Mouse (Mus musculus): ENCODE results near the gene Irf7. TPM values are rescaled to one million over a fixed set of nuclear protein-coding genes. Genes with fewer than 3 reads are reported as not detected.

Irf7 gene
- 1 to 10 TPM; 1.3 to 1.4 TPM for total RNA-seq (2021)

DNA sequence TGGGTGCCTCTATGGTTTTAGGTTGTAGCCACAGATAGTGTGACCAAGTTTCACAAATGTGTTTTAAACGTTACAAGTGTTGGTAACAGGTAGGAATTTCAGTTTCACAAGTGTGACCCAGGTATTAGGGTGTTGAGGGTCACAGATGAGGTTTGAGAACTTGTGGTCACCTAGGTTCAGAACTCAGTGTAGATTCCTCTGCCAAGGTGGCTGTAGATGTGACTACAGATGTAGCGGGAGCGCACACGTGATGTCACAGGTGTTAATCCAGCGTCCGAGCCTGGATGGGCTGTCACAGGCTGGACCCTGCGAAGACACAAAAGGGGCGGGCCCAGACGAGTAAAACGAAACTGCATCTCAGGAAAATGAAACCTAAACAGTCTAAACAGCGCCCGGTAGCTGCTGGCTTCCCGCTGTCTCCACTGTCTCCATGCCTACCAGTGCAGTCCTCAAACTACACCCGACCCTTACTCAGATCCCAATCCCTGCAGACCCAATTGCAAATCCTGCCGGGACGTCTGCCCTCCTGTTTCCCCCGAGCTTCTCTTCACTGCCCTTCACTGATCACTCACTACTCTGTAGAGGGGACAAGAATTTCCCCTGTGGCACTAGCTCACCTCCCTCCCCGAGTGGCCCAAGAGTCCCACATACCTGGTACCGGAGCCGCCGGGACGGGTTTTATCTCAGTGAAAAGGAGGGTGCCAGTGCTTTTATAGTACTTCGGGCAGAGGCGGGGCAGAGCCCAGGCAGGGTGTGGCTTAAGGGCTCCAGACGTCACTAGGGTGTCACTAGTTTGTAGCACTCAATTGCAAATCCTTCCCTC is at the start of gene Irf7:
TSS of gene Irf7 (minus strand) at position 743 of the 823 bp plus-strand sequence.
- DNase-seq: peak; percentile 65

DNA sequence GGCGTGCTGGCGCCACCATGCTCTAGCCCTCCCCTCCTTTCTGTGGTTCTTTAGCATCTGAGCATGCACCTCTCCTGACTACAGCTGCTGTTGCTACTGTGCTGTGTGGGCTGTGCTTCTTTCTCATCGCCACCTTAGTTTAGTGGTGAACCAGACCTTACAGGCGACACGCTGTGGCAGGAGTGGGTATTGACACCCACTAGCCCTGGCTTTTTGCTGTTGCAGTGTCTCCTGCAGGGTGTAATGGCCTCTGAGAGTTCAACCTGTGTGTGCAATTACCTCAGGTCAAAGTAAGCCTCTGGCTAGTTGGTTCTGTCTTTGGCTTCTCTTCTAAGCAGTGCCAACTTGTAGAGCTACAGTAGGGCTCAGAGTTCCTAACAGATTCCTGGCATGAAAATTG is 49.7 kb upstream of the Irf7 start:
- DNase-seq: peak; percentile 46

DNA sequence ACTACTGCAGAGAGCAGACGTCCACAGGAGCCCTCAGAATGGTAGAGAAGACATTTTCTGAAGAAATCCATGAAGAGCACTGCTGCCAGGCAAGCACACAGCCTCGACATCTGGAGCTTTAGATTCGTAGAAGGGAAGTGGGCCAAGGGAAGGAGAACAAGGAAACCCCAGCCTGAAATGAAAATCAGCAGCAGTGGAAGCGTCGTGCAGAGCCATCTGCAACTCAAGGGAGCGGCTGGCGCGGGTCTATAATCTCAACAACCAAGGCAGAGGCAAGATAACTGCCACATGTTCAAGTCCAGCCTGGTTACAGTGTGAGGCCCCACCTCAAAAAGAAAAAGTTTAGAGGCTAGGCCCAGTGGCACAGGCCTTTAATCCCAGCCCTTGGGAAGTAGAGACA is 48.8 kb upstream of the Irf7 start:
- DNase-seq: no peak

DNA sequence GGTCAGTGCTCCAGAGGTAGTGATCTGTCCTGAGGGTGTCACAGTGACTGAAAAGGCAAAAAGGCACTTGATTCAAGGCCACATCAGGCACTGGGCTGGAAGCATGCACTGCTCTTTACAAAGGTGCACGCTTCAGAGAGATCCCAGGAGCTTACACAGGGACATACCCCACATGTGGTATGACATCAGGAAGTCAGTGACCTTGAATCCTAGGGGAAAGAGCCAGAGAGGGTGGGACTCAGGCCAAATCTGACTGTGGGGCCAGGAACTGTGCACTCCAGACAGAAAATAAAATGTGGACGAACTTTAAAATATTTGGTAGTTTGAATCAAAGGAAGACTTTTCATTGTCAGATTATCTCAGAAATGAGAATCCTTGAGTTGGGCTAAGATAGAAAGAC is 48.1 kb upstream of the Irf7 start:
- no peak for DNase-seq

DNA sequence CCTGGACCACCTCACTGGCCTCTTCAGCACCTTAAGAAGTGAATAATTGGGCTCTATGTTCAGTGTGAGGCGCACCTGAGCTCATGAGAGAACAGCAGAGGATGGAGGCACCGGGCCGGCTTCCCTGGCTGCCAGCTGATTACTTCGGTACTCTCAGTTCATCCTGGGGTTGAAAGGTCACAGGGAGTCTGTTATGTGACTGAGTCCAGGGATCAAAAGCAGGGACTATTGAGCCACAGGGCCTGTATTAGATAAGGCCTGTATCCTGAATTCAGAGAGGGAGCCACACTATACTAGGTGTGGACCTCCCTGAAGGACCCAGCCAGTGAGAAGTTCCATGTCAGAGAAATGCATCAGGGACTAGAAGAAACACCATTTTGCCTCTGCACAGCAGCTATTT is 38.3 kb upstream of the Irf7 start:
- DNase-seq: no peak

DNA sequence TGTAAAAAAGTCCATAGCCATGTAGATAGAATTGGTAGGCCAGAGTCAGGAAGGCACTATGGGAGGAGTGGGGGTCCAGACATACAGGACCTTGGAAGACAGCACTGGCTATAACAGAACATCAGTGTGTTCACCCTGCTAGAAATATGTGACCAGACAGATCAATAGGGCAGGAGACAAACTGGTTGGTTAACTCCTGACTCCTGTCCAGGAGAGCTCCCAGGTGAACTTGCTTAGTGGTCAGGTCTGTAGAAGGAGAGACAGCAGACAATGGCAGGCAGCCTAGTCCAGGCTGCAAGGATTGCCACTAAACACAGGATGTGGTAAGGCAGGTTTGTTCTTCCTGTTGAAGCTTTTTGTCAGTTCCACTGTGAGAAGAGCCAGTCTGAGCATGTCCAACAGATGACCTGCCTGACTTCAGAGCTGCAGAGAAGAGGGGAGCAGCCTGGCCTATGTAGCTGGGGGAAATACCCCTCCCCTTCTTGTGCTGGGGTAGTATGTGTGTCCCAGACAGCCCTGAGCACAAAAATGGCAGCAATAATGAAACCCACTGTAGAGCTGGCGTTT is 36.5 kb upstream of the Irf7 start:
- no peak for DNase-seq

DNA sequence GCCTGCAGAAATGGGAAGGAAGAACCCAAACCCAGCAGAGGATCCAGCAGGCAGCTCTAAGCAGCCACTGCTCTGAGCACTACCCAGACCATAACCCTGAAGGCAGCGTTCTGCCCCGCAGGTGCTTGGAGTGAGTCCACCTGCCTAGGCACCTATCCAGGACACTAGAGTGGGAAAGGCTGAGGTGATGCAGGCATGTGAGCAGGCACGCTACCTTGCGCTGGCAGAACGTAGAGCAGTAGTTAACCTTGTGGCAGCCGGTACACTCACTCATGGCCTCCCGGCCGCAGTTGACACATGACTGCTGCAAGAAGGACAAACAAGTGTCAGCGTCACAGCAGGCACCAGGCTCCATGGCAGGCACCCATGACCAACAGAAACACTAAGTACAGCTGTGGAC is 35.1 kb upstream of the Irf7 start:
- no peak for DNase-seq

DNA sequence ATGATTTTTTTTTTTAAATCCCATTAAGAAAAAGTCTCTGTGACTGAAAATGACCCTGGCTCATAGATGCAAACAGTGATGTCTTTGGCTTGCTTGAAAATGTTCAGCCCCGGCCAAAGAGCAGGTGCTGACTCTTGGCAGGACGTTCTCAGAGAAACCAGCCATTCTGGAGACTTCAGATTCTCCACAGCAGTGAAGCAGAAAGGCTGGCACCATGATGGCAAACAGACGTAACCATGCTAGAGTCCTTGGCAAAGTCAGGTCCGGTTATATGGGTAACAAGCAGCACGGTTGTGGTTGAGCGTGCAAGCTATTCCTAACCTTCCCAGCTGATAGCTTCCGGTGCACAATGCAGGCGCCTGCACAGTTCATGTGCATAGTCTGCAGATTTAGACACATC is 32.9 kb upstream of the Irf7 start:
- DNase-seq: no peak

DNA sequence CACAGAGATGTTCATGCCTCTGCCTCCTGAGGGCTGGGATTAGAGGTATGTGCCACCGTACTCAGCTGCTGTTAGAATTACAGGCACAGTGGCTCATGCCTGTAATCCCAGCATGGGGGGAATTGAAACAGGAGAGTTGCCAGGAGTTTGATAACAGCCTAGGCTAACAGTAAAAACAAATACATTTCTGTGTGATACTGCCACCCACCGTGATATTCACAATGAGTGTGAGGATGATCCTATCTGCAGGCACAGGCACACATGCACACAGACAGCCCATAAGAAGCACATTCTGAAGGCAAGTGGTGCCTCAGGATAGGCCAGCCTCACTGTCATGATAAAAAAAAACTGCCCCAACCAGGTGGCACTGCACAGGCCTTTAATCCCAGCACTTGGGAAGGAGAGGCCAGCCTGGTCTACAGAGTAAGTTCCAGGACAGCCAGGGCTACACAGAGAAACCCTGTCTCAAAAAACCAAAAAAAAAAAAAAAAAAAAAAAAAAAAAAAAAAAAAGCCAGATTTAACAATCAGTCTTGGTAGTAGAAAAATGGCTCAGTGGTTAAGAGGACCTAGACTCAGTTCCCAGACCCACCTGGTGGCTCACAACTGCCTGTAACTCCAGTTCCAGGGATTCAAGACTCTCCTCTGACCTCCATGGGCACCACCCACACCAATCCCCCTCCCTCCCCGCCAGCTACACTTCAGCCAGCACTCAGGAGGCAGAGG is 31.8 kb upstream of the Irf7 start:
- no peak for DNase-seq

DNA sequence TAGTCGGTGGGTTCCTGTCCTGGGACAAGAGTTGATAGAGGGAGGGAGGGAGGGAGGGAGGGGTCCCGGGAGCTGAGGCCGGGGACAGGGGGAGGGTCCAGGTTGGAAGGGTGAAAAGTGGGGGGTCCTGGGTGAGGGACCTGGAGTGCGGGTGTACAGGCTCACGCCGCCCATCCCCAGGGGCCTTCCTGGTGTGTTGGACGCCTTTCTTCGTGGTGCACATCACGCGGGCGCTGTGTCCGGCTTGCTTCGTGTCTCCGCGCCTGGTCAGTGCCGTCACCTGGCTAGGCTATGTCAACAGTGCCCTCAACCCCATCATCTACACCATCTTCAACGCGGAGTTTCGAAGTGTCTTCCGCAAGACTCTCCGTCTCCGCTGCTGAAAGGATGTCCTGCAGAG is 28.2 kb upstream of the Irf7 start:
- no peak for DNase-seq

DNA sequence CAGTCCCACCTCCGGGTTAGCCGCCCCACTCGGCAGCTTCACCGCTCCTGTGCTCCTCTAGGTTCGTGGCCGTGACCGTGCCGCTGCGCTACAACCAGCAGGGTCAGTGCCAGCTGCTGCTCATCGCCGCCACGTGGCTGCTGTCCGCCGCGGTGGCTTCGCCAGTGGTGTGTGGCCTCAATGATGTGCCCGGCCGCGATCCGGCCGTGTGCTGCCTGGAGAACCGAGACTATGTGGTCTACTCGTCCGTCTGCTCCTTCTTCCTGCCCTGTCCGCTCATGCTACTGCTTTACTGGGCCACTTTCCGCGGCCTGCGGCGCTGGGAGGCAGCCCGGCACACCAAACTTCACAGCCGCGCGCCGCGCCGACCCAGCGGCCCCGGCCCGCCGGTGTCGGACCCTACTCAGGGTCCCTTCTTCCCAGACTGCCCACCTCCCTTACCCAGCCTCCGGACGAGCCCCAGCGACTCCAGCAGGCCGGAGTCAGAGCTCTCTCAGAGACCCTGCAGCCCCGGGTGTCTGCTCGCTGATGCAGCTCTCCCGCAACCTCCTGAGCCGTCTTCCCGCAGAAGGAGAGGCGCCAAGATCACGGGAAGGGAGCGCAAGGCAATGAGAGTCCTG is 27.7 kb upstream of the Irf7 start:
- peak; percentile 42 for DNase-seq

DNA sequence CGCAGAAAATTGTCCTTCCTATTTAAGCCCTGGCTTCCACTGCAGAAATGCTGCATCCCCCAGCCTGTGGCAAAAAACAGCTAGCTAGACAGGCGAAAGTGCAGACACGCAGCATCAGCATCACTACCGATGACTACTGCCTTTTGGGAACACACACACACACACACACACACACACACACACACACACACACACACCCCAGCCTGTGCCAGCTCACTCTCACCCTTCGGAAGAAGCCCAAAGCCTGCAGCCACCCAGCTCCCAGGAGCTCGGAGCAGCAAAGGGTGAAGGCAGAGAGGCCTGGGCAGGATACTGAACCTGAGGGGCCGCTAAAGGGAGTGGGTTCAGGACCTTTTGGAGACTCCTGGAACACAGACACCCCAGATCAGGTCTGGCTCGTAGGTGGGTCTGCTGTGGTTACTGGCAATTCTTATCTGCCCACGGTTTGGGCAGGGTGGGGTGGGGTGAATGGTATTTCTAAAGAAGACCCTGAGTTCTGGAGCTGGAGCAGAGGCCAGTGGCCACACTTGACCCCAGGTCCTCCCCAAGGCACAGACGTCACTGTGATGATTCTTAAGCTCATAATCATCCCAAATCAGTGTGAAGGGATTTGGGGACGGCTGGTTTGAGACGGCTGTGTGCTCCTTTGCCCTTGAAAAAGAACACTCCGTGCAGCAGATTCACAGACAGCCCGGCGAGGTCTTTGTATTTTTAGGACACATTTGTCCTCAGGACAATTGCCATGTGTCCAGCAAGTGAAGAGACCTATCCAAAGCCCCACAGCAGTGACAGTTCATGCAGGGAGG is 26.5 kb upstream of the Irf7 start:
- DNase-seq: no peak

DNA sequence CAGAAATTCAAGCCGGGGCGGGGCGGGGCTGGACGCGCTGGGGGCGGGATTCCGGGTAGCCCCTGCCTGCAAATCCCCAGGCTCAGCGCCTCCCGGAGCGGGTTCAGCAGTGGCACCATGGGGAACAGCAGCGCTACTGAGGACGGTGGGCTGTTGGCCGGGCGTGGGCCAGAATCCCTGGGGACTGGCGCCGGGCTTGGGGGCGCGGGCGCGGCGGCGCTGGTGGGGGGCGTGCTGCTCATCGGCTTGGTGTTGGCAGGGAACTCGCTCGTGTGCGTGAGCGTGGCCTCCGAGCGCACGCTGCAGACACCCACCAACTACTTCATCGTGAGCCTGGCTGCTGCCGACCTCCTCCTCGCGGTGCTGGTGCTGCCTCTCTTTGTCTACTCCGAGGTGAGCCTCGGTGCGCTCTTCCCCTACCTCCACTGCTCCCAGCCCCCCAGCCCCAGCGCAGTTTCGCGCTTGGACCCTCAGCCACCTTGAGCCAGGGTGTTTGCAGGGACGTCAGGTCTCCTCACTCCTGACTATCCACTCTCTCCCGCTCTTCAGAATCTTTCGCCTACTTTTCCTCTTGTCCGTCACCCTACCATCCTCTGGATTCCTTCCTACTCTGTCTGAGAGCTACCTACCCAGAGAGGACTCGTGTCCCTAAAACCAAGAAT is 25.8 kb upstream of the Irf7 start, which contains the start of gene Drd4:
TSS of gene Drd4 (plus strand) at position 86 of the 662 bp plus-strand sequence.
- peak; percentile 24 for DNase-seq

DNA sequence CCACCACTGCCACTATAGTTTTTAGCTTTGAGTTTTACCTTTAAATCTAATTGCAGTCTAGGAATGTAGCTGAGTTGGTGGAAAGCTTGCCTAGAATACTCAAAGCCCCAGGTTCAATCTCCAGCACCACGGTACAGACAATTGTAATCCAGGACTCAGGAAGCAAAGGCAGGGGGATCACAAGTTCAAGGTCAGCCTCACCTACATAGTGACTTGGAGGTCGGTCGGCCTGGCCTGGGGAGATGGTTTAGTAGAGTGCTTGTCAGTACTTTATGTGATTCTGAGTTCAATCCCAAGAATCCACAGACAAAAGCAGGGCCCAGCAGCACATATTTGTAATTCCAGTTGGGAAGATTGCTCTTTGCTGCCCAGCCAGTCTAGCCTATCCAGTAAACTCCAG is 21.8 kb upstream of the Irf7 start:
- no peak for DNase-seq

DNA sequence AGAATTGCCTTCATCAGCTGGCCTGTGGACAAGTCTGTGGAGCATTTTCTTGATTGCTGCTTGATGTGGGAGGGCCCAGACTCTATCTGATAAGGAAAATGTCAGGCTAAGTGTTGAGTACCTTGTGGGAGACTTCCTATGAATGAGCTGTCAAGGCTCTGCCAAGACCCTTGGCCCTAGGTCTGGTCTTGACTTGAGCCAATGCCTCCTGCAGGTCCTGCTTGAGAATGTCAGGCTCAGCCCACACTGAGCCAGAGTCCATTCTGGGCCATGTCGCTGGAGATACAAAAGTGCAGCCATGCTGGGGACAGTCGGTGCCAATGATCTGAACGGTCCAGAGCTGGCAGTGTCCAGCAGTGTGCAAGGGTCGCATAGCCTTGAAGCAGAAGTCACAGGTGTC is 16.5 kb upstream of the Irf7 start:
- DNase-seq: no peak

DNA sequence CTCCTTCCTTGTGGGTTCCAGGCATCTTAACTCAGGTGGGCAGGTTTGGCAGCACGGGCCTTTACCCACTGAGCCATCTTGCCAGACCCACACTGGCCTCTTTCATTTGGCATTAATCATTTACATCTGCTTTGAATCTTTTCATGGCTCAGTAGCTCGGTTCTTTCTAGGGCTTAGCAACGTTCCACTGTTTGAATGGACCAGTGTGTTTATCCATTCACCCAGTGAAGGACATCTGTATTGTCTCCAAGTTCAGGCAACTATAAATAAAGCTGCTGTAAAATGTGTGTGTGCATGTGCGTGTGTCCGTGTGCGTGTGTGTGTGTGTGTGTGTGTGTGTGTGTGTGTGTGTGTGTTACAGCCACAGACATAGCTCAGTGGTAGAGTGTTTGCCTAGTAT is 15.2 kb upstream of the Irf7 start:
- DNase-seq: no peak

DNA sequence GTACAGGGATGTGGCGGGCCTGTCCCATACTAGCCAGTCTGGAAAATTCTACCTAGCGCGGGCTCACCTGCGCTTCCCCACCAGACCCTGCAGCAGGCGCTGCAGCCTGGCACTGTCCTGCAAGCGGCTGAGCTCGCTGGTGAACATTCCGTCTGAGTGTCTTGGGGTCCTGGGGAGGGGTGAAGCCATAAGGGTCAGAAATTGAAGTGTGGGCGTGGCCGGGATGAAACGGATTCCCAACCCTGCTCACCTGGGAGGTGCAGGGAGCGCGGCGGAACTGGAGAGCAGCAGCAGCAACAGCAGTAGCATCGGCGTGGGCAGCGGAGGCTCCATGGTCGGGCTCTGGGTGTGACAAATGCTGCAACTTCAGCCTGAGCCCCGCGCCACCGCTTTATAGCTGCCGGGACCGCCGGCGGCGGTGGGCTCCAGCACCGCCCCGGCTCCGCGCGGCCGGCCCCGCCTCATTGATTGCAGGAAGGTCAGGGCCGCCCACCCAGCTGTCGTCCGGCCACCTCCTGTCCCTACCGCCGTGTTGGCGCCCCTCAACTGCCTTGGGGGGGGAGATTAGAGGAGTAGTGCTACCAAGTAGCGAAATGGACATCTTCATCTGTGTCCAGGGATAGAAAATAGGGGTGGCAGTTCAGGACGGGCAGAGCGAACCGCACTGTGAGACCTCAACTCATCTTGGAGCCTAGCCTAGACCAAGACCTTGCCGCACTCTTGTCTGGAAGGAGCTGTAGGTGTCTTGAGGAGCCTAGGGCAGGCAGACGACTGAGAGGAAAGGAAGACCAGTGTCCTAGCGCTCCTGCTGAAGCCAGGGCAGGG is 12.7 kb upstream of the Irf7 start, which contains the start of gene Sct:
TSS of gene Sct (minus strand) at position 368 of the 825 bp plus-strand sequence.
- DNase-seq: peak; percentile 37

DNA sequence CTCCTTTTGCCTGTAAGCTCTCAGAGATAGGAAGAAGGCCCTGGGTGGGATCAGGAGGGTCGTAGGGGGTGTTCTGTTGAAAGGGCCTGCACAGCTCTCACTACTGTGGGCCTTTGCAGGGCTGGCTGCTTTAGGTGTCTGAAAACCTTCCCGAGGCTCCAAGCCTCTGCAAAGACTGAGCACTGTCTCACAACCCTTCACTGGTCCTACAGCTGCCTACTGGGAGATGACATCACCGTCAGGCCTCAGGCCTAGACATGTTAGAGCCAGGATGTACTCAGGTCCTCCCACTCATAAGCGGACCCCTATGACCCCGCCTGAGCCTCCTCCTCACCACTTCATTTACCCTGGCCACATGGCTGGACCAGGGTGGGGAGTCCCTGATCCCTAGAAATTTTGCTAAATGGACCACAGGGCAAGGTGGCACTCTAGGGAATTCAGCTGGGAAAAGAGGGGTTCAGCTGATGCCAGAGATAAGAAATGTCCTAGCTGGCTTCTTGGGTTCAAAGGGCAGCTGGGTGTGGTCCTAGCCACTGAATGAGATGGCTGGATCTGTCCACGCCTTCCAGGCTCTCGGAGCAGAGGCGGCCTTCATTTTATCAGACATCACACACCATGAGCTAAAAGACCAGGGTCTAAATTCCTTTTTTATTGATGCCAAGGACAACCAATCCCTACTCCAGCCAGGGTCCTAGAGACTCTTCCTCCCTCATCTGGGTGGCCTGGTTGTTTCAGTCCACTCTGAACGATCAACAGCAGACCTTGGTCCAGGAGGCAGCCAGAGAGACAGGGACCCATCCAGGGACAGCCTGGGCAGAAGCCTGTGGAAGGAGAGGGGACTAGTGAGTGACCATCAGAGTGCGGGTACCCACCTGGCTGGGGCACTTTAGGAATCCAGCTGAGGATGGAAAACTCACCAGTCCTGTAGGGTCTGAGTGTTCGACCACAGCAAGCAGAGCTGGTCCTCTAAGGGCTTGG is 11.7 kb upstream of the Irf7 start:
- peak; percentile 17 for DNase-seq

DNA sequence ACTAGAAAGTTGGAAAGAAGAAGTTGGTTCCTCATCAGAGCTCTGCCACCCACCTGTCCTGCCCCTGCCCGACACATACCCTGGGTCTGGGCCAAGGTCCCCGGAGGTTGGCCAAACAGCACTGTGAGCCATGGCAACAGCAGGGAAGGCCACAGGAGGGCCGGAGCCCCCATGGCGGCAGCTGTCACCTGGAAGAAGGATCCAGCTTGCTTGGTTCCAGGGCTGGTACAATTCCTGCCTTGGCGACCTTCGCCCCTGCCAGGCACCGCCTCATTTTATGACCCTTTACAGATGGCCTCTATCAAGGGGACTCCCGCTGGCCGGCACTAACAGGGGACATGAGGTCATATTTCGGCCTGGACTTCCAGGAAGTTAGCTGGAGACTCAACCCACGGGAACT is 10.3 kb upstream of the Irf7 start, which contains the start of gene Cdhr5:
TSS of gene Cdhr5 (minus strand) at position 241 of the 400 bp plus-strand sequence.
- peak; percentile 11 for DNase-seq
